Mouse (Mus musculus) CH12.LX (cell line): Measurements from ENCODE around the gene Ppp1r16b. TPM values are rescaled to one million over a fixed set of nuclear protein-coding genes. Genes with fewer than 3 reads are reported as not detected.

ENCODE experiments used
- DNase-seq: peaks from one replicate; pipeline ENCODE4 v3.0.0-alpha.2; 2013; ENCODE audit errors: extremely low read depth
- H3K27ac ChIP-seq: 2 replicates; pipeline ENCODE4 v1.5.1; 2012; ENCODE audit warnings: low read depth, mild to moderate bottlenecking, control low read depth, moderate library complexity; ENCODE audit not compliant: insufficient read depth
- H3K27me3 ChIP-seq: replicated peaks from 2 replicates; pipeline ENCODE3; 2012; ENCODE audit warnings: inconsistent platforms
- H3K36me3 ChIP-seq, 2 experiments: replicated peaks in 1 of 2; 2 replicates each; pipeline versions ENCODE3 to v1.6.1; 2012; ENCODE audit warnings: inconsistent platforms in 1 of 2, low read length in 1 of 2, mild to moderate bottlenecking in 1 of 2, mixed read lengths in 1 of 2, moderate library complexity in 1 of 2; ENCODE audit not compliant: control insufficient read depth in 1 of 2, insufficient read depth in 1 of 2
- H3K4me1 ChIP-seq, 2 experiments: 2 replicates each; pipeline ENCODE4 v1.6.1; 2012; ENCODE audit warnings: inconsistent platforms in 1 of 2, moderate library complexity in 1 of 2; ENCODE audit not compliant: insufficient read depth in 2 of 2, control insufficient read depth in 1 of 2
- H3K4me2 ChIP-seq: 2 replicates; pipeline ENCODE4 v1.6.1; 2012; ENCODE audit warnings: low read depth, mild to moderate bottlenecking, control low read depth; ENCODE audit not compliant: poor library complexity, insufficient read depth, severe bottlenecking
- H3K4me3 ChIP-seq, 3 experiments: fragments of 150-350 bp in 1 of 3; sonication (generic) in 1 of 3; replicated peaks in 1 of 3; 2 replicates each; pipeline versions ENCODE3 to v1.5.1; 2011 to 2012; ENCODE audit warnings: low read depth in 2 of 3, low read length in 2 of 3, mild to moderate bottlenecking in 2 of 3, moderate library complexity in 2 of 3, control low read depth in 1 of 3, improper control_type of control experiment in 1 of 3, inconsistent platforms in 1 of 3, mixed read lengths in 1 of 3; ENCODE audit not compliant: poor library complexity in 1 of 3
- H3K79me2 ChIP-seq: replicated peaks from 2 replicates; pipeline ENCODE4 v1.6.1; 2012; ENCODE audit warnings: mild to moderate bottlenecking, moderate library complexity; ENCODE audit not compliant: control insufficient read depth, poor library complexity, insufficient read depth, severe bottlenecking; ENCODE audit errors: extremely low read depth
- H3K9ac ChIP-seq: 2 replicates; pipeline ENCODE4 v1.6.1; 2012; ENCODE audit warnings: low read depth, mild to moderate bottlenecking, control low read depth, moderate library complexity; ENCODE audit not compliant: insufficient read depth
- H3K9me3 ChIP-seq: replicated peaks from 2 replicates; pipeline ENCODE3; 2012; ENCODE audit warnings: low read length, inconsistent platforms, mixed read lengths
- CHD2 ChIP-seq: IDR thresholded peaks from 2 replicates; pipeline ENCODE4 v1.6.1; 2011; ENCODE audit warnings: low read length, improper control_type of control experiment
- E2F4 ChIP-seq: IDR thresholded peaks from 2 replicates; pipeline ENCODE4 v1.6.1; 2011; ENCODE audit warnings: low read depth, low read length, improper control_type of control experiment; ENCODE audit not compliant: insufficient replicate concordance
- ETS1 ChIP-seq: conservative IDR thresholded peaks from 2 replicates; pipeline ENCODE4 v1.6.1; 2012; ENCODE audit warnings: low read depth, mild to moderate bottlenecking, inconsistent platforms, low read length, improper control_type of control experiment, moderate library complexity
- IRF4 ChIP-seq: IDR thresholded peaks from 2 replicates; pipeline ENCODE4 v1.6.1; 2014; ENCODE audit warnings: low read depth, mild to moderate bottlenecking, inconsistent platforms, low read length, improper control_type of control experiment
- JUN ChIP-seq: IDR thresholded peaks from 2 replicates; pipeline ENCODE4 v1.6.1; 2011; ENCODE audit warnings: low read depth, mild to moderate bottlenecking, low read length, improper control_type of control experiment, moderate library complexity; ENCODE audit not compliant: insufficient read depth
- KAT2A ChIP-seq: IDR thresholded peaks from 2 replicates; pipeline ENCODE4 v1.6.1; 2012; ENCODE audit warnings: low read length, improper control_type of control experiment, inconsistent platforms; ENCODE audit not compliant: insufficient replicate concordance
- MAX ChIP-seq: IDR thresholded peaks from 2 replicates; pipeline ENCODE4 v1.6.1; 2011; ENCODE audit warnings: low read length, improper control_type of control experiment
- MEF2A ChIP-seq: IDR thresholded peaks from 2 replicates; pipeline ENCODE4 v1.6.1; 2014; ENCODE audit warnings: low read depth, mild to moderate bottlenecking, inconsistent platforms, low read length, improper control_type of control experiment, borderline replicate concordance
- MXI1 ChIP-seq: IDR thresholded peaks from 2 replicates; pipeline ENCODE4 v1.6.1; 2011; ENCODE audit warnings: mild to moderate bottlenecking, low read depth, low read length, improper control_type of control experiment
- NELFE ChIP-seq: IDR thresholded peaks from 2 replicates; pipeline ENCODE4 v1.6.1; 2011; ENCODE audit warnings: low read depth, low read length, improper control_type of control experiment
- NRF1 ChIP-seq: IDR thresholded peaks from 2 replicates; pipeline ENCODE4 v1.6.1; 2014; ENCODE audit warnings: low read depth, mild to moderate bottlenecking, inconsistent platforms, low read length, improper control_type of control experiment, moderate library complexity
- PAX5 ChIP-seq: IDR thresholded peaks from 2 replicates; pipeline ENCODE4 v1.6.1; 2012; ENCODE audit warnings: low read length, inconsistent platforms, mixed read lengths
- POLR2A ChIP-seq: IDR thresholded peaks from 2 replicates; pipeline ENCODE4 v1.6.1; 2011; ENCODE audit warnings: low read depth, mild to moderate bottlenecking, improper control_type of control experiment, low read length
- POLR2AphosphoS2 ChIP-seq: IDR thresholded peaks from 2 replicates; pipeline ENCODE4 v1.6.1; 2011; ENCODE audit warnings: low read depth, low read length, improper control_type of control experiment
- RAD21 ChIP-seq: IDR thresholded peaks from 2 replicates; pipeline ENCODE4 v1.6.1; 2011; ENCODE audit warnings: low read depth, mild to moderate bottlenecking, low read length, improper control_type of control experiment, moderate library complexity
- TBP ChIP-seq: conservative IDR thresholded peaks from 2 replicates; pipeline ENCODE4 v1.6.1; 2011; ENCODE audit warnings: low read depth, low read length, improper control_type of control experiment
- TCF12 ChIP-seq: IDR thresholded peaks from 2 replicates; pipeline ENCODE4 v1.6.1; 2014; ENCODE audit warnings: low read depth, mild to moderate bottlenecking, inconsistent platforms, low read length, improper control_type of control experiment
- UBTF ChIP-seq: IDR thresholded peaks from 2 replicates; pipeline ENCODE4 v1.6.1; 2012; ENCODE audit warnings: low read depth, mild to moderate bottlenecking, inconsistent platforms, low read length, improper control_type of control experiment, moderate library complexity
- USF2 ChIP-seq: conservative IDR thresholded peaks from 2 replicates; pipeline ENCODE4 v1.6.1; 2011; ENCODE audit warnings: low read depth, low read length, improper control_type of control experiment
- ZC3H11A ChIP-seq: IDR thresholded peaks from 2 replicates; pipeline ENCODE4 v1.6.1; 2012; ENCODE audit warnings: low read depth, mild to moderate bottlenecking, inconsistent platforms, low read length, improper control_type of control experiment
- ZKSCAN1 ChIP-seq: IDR thresholded peaks from 2 replicates; pipeline ENCODE4 v1.6.1; 2012; ENCODE audit warnings: low read depth, inconsistent platforms, low read length, improper control_type of control experiment, borderline replicate concordance
- dilution Hi-C: fragments of 300-500 bp; cut with MboI; formaldehyde crosslinking; loops from 2 replicates; pipeline ENCODE4 v1.14.3; 2020; ENCODE audit warnings: low sequenced_read_pairs; ENCODE audit not compliant: extremely low pct_unique_long_range_greater_than_20kb, extremely low pct_ligation_motif_present
- in situ Hi-C: fragments of 300-500 bp; cut with MboI; formaldehyde crosslinking; loops from 3 replicates; pipeline ENCODE4 v1.14.3; 2019; ENCODE audit warnings: low sequenced_read_pairs, low pct_ligation_motif_present, low pct_unique_long_range_greater_than_20kb, mixed read lengths
- polyA plus RNA-seq: library from polyadenylated mRNA; unstranded; fragments of >175 nt; gene quantifications from 2 replicates; pipeline ENCODE4 v1.2.1, GENCODE M21; 2012; ENCODE audit warnings: low read depth; ENCODE audit not compliant: insufficient read length
- total RNA-seq, 2 experiments: library from RNA; depleted of rRNA; stranded (reverse); fragments of 300-350 nt in 1 of 2; fragments of >200 nt in 1 of 2; gene quantifications; 2 replicates each; pipeline ENCODE4 v1.2.3; 2012 to 2014

Gene Ppp1r16b
- total and polyA plus RNA-seq, 3 experiments: 37.7 to 55.7 (median 52.0) TPM

DNA sequence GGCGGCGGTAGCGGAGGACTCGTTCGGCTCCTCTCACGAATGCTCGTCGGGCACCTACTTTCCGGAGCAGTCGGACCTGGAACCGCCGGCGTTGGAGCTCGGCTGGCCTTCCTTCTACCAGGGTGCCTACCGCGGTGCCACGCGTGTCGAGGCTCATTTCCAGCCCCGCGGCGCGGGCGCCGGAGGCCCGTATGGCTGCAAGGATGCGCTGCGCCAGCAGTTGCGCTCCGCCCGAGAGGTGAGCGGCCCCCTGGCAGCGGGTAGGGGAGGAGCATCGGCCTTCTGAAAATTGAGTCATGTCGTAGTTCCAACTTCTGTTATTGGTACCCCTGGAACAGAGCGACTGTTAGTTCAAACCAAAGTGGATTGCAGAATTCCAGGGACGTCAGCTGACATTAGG is 103.2 kb downstream of the Ppp1r16b start:
- H3K27ac ChIP-seq: peak overlapping the region; percentile 44; the same call in 1 of the 2 replicates
- H3K4me2 ChIP-seq: peak overlapping the region; percentile 87; the same call in 1 of the 2 replicates
- H3K36me3 ChIP-seq: peaks cover 15 to 41% of the 10 kb centered on the region in 2 experiments
- peaks cover 4% of the 10 kb centered on the region for H3K9me3 ChIP-seq
- dilution Hi-C loops (no loop called here), in situ Hi-C loops (loop anchor here (5.0 kb wide), 1 partner anchor 94 kb away; no protein-coding TSS in a partner anchor)
- no peak for TF ChIP-seq ZC3H11A
- no peak for TF ChIP-seq KAT2A
- peak; percentile 49; the same call in 1 of the 2 replicates for TF ChIP-seq NRF1
- no peak for TF ChIP-seq RAD21
- TF ChIP-seq UBTF: 0 out of 2 replicates have a peak, but pooled peaks have one; percentile 67
- peak; percentile 78 for TF ChIP-seq MXI1
- no peak for TF ChIP-seq ETS1
- no peak for TF ChIP-seq CHD2
- DNase-seq: peak; percentile 58
- H3K9ac ChIP-seq: peak overlapping the region; percentile 81
- peaks cover 27% of the 10 kb centered on the region for H3K79me2 ChIP-seq
- H3K4me1 ChIP-seq: peaks cover 20 to 51% of the 10 kb centered on the region in 2 experiments
- no peaks in the 10 kb centered on the region for H3K27me3 ChIP-seq
- H3K4me3 ChIP-seq: peak overlapping the region; percentile 87 to 96 (median 91)

GRCm38 (mm10) chr2:158768771-158769170 is 103.6 kb downstream of the Ppp1r16b start:
- no peak for DNase-seq
- H3K27ac ChIP-seq: no peak overlapping the region
- H3K27me3 ChIP-seq: no peaks in the 10 kb centered on the region
- H3K4me2 ChIP-seq: peak overlapping the region; percentile 87
- H3K4me3 ChIP-seq: peak overlapping the region; percentile 87 to 96 (median 91)
- peaks cover 7% of the 10 kb centered on the region for H3K9me3 ChIP-seq
- peaks cover 20 to 46% of the 10 kb centered on the region in 2 experiments for H3K4me1 ChIP-seq
- peaks cover 16 to 41% of the 10 kb centered on the region in 2 experiments for H3K36me3 ChIP-seq
- H3K9ac ChIP-seq: peak overlapping the region; percentile 81
- dilution Hi-C loops (no loop called here), in situ Hi-C loops (loop anchor here (5.0 kb wide), 1 partner anchor 94 kb away; no protein-coding TSS in a partner anchor)
- TF ChIP-seq TCF12 (no peak), POLR2A (no peak), IRF4 (no peak), E2F4 (no peak), MAX (no peak), RAD21 (no peak), PAX5 (no peak), ZKSCAN1 (no peak), MEF2A (no peak), NELFE (no peak), USF2 (no peak), POLR2AphosphoS2 (no peak), TBP (no peak), JUN (no peak), CHD2 (no peak)
- H3K79me2 ChIP-seq: peaks cover 27% of the 10 kb centered on the region
